Mouse (Mus musculus): ENCODE data around the gene Rasgef1a. TPM values are rescaled to one million over a fixed set of nuclear protein-coding genes. Genes with fewer than 3 reads are reported as not detected.

Gene Rasgef1a
- polyA plus RNA-seq, 1 experiment from 2014 or later, result 4.4 TPM

DNA sequence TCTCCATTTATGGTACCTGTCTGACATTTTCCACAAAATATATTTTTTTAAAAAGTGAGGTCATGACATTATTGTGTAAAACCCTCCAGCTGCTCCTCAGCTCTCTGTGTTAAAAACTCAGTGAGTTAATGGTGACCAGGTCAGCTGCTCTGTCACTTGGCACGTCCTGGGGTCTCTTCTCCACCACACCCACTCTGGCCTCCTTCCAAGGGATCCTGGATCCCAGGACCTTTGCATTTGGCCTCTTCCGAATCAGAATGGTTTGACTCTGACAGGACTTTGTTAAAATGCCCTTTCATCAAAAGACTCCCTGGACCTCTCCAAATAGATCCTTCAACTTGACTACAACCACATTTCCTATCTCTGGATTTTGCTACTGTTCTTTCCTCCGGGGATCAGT, 982 bp upstream of the Rasgef1a start:
- 50% methylated on average over 3 of the region's 3 CpGs for WGBS
- Histone ChIP-seq H3K36me3 (no peaks in the 10 kb centered on the region), H3K27ac (no peak overlapping the region), H3K4me1 (peaks cover 4% of the 10 kb centered on the region), H3K4me3 (no peak overlapping the region), H3K27me3 (peaks cover 54% of the 10 kb centered on the region), H3K4me2 (no peak overlapping the region), H3K9ac (no peak overlapping the region), H3K9me3 (no peaks in the 10 kb centered on the region)
- no peak for ATAC-seq (ENCODE audit: borderline replicate concordance, extremely low read depth, low FRiP score, low TSS enrichment)

- ATAC-seq (ENCODE audit: borderline replicate concordance, extremely low read depth, low FRiP score, low TSS enrichment), result no peak
- Histone ChIP-seq H3K4me3 (peak overlapping the region; percentile 38), H3K9me3 (no peaks in the 10 kb centered on the region), H3K27ac (no peak overlapping the region), H3K27me3 (peaks cover 48% of the 10 kb centered on the region), H3K4me1 (peaks cover 4% of the 10 kb centered on the region), H3K36me3 (no peaks in the 10 kb centered on the region), H3K4me2 (peak overlapping the region; percentile 86), H3K9ac (no peak overlapping the region)
- 11% methylated on average over 38 of the region's 38 CpGs for WGBS
Measured at GRCm38 (mm10) chr6:118011616-118012316, 528 bp downstream of the Rasgef1a start.

GRCm38 (mm10) chr6:118012317-118012700, 1.1 kb downstream of the Rasgef1a start:
- H3K36me3 ChIP-seq, result no peaks in the 10 kb centered on the region
- H3K4me1 ChIP-seq, result peaks cover 4% of the 10 kb centered on the region
- no peak for ATAC-seq (ENCODE audit: borderline replicate concordance, extremely low read depth, low FRiP score, low TSS enrichment)
- H3K27me3 ChIP-seq, result peaks cover 48% of the 10 kb centered on the region
- no peak overlapping the region for H3K9ac ChIP-seq
- no peaks in the 10 kb centered on the region for H3K9me3 ChIP-seq
- no peak overlapping the region for H3K4me3 ChIP-seq
- 73% methylated on average over 3 of the region's 3 CpGs for WGBS
- H3K27ac ChIP-seq, result no peak overlapping the region
- no peak overlapping the region for H3K4me2 ChIP-seq

DNA sequence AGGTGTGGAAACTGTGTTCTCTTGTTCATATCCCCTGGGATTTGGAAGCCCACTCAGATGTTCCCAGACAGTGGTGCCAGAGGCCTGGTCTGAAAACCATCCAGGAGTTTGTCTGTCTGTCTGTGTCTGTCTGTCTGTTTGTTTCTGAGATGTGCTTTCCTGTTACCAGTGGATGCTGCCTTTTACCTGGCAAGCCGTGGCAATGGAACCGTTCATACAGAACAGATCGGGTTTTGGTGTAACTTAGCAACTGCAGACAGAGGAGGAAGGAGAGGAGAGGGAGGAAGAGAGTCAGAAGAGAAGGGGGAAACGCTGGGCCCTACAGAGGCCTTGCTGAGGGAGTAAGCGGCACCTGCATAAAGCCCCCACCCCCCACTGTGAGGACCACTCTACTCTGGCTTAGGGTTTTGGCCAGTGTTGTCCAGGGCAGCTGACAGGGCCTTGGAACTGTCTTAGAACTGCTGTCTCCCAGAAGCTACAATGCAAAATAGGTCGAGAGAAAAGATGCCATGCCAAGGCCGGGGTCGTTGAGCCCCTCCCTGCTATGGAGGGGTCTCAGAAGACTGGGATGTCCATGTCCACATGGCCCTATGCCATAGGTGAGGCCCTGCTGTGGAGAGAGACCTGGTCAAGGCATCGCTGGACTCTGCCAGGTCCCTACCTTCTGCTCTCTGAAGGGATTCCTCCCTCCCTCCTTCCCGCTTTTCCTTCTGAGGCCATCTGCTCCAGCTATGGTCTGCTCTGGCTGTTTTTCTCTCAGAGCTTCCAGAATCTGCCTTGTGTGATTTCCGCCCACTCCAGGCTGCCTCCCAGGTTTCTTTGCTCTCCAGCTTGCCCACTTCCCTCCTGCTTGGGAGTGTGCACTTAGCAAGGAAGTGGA, 2.0 kb downstream of the Rasgef1a start:
- peaks cover 4% of the 10 kb centered on the region for H3K4me1 ChIP-seq
- H3K4me2 ChIP-seq, result no peak overlapping the region
- H3K27ac ChIP-seq, result no peak overlapping the region
- H3K4me3 ChIP-seq, result no peak overlapping the region
- no peak overlapping the region for H3K9ac ChIP-seq
- H3K27me3 ChIP-seq, result peaks cover 48% of the 10 kb centered on the region
- WGBS, result 60% methylated on average over 11 of the region's 11 CpGs
- no peaks in the 10 kb centered on the region for H3K9me3 ChIP-seq
- no peak for ATAC-seq (ENCODE audit: borderline replicate concordance, extremely low read depth, low FRiP score, low TSS enrichment)
- H3K36me3 ChIP-seq, result no peaks in the 10 kb centered on the region

GRCm38 (mm10) chr6:118014881-118015280, 3.6 kb downstream of the Rasgef1a start:
- 74% methylated on average over 4 of the region's 4 CpGs for WGBS
- H3K4me2 ChIP-seq, result no peak overlapping the region
- H3K27me3 ChIP-seq, result peaks cover 43% of the 10 kb centered on the region
- no peak overlapping the region for H3K4me3 ChIP-seq
- H3K9me3 ChIP-seq, result no peaks in the 10 kb centered on the region
- no peak overlapping the region for H3K27ac ChIP-seq
- H3K4me1 ChIP-seq, result peaks cover 4% of the 10 kb centered on the region
- no peak for ATAC-seq (ENCODE audit: borderline replicate concordance, extremely low read depth, low FRiP score, low TSS enrichment)
- H3K36me3 ChIP-seq, result no peaks in the 10 kb centered on the region
- no peak overlapping the region for H3K9ac ChIP-seq

- ATAC-seq (ENCODE audit: borderline replicate concordance, extremely low read depth, low FRiP score, low TSS enrichment), result no peak
- H3K36me3 ChIP-seq, result no peaks in the 10 kb centered on the region
- H3K4me1 ChIP-seq, result peaks cover 4% of the 10 kb centered on the region
- H3K27ac ChIP-seq, result no peak overlapping the region
- peaks cover 34% of the 10 kb centered on the region for H3K27me3 ChIP-seq
- no peaks in the 10 kb centered on the region for H3K9me3 ChIP-seq
- H3K4me3 ChIP-seq, result no peak overlapping the region
- no peak overlapping the region for H3K9ac ChIP-seq
- H3K4me2 ChIP-seq, result no peak overlapping the region
- WGBS, result 75% methylated on average over 3 of the region's 3 CpGs
Measured at GRCm38 (mm10) chr6:118015971-118016370, 4.7 kb downstream of the Rasgef1a start.

DNA sequence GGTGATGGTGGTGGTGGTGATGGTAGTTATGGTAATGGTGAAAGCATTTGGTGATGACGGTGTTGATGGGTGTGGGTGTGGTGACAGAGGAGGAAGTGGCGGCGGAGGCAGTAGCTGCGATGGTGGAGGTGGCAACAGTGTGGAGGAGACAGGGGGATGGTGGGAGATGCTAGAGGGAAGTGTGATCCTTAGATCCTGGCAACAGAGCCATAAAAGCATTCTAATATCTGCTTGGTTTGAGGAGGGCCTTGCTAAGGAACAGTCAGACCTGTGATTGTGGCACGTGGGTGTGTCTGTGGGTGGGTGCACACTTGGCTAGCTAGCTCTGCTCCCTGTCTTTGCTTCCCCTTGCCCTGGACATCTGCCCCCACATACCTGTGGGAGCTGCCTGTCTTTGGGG, 7.4 kb downstream of the Rasgef1a start:
- H3K4me3 ChIP-seq, result no peak overlapping the region
- H3K4me2 ChIP-seq, result no peak overlapping the region
- H3K4me1 ChIP-seq, result no peaks in the 10 kb centered on the region
- peaks cover 7% of the 10 kb centered on the region for H3K27me3 ChIP-seq
- 31% methylated on average over 5 of the region's 5 CpGs for WGBS
- H3K9ac ChIP-seq, result no peak overlapping the region
- no peaks in the 10 kb centered on the region for H3K36me3 ChIP-seq
- no peak overlapping the region for H3K27ac ChIP-seq
- no peaks in the 10 kb centered on the region for H3K9me3 ChIP-seq
- ATAC-seq (ENCODE audit: borderline replicate concordance, extremely low read depth, low FRiP score, low TSS enrichment), result no peak

GRCm38 (mm10) chr6:118019569-118019968, 8.3 kb downstream of the Rasgef1a start:
- no peak overlapping the region for H3K27ac ChIP-seq
- 30% methylated on average over 7 of the region's 7 CpGs for WGBS
- no peak overlapping the region for H3K9ac ChIP-seq
- no peak overlapping the region for H3K4me3 ChIP-seq
- H3K36me3 ChIP-seq, result no peaks in the 10 kb centered on the region
- no peaks in the 10 kb centered on the region for H3K9me3 ChIP-seq
- H3K4me1 ChIP-seq, result no peaks in the 10 kb centered on the region
- H3K27me3 ChIP-seq, result no peaks in the 10 kb centered on the region; the same call in 1 of the 2 replicates
- ATAC-seq (ENCODE audit: borderline replicate concordance, extremely low read depth, low FRiP score, low TSS enrichment), result no peak
- H3K4me2 ChIP-seq, result no peak overlapping the region

DNA sequence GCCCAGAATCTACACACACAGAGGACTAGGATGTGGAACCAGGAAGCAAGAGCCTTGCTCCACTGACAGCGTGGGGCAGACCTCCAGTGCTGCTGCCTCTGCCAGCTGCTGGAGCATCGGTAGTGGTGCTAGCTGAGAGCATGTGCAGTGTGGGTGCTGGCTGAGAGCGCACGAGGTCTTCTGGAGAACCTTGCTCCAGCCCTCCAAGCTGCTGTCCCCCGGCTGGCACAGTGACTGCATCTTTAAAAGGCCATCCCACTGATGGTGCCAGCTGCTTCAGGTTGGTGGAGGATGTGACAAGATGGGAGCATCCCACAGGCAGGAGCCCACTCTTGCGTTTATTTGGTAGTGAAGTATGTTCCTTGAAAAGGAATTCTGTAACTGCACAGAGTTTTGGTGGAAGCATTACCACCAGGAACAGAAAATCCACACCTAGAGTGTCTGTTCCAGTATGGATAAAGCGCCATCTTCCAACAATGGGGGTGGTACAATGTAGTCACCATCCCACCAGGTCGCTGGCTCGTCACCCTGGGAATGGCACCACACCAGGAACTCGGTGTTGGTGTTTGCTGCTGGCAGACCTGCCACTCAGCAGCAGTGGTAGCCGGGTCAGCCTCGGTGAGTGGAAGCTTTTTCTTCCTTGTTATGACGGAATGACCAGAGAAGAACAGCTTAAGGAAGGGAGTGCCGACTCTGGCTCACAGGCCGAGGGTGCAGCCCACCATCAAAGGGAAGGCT, 11.8 kb downstream of the Rasgef1a start:
- no peak for ATAC-seq (ENCODE audit: borderline replicate concordance, extremely low read depth, low FRiP score, low TSS enrichment)
- Histone ChIP-seq H3K36me3 (no peaks in the 10 kb centered on the region), H3K4me1 (no peaks in the 10 kb centered on the region), H3K27me3 (no peaks in the 10 kb centered on the region; the same call in 1 of the 2 replicates), H3K27ac (no peak overlapping the region), H3K9ac (no peak overlapping the region), H3K4me3 (no peak overlapping the region), H3K9me3 (no peaks in the 10 kb centered on the region), H3K4me2 (no peak overlapping the region)
- WGBS, result 57% methylated on average over 15 of the region's 15 CpGs

DNA sequence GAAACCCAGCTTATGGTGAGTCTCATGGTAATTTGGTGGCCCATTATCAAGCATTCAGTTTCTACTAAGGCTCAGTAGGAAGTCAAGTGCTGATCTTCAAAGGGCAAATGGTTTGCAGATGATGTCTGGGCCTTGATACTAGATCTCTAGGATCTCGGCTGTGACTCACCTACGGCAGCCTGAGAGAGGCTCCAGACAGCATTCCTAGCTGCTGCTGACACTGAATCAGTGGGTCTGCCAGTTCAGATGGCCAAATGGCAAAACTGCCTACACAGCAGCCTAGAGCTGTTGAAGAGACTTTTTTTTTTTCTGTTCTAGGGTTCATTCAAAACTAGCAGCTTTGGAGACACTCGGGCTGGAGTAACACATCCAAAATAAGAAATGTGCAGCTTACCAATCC, 15.8 kb downstream of the Rasgef1a start:
- Histone ChIP-seq H3K27me3 (no peaks in the 10 kb centered on the region), H3K27ac (no peak overlapping the region), H3K9me3 (no peaks in the 10 kb centered on the region), H3K4me3 (no peak overlapping the region), H3K4me2 (no peak overlapping the region), H3K36me3 (no peaks in the 10 kb centered on the region), H3K9ac (no peak overlapping the region), H3K4me1 (no peaks in the 10 kb centered on the region)
- WGBS, result 81% methylated on average over 3 of the region's 3 CpGs
- no peak for ATAC-seq (ENCODE audit: borderline replicate concordance, extremely low read depth, low FRiP score, low TSS enrichment)

GRCm38 (mm10) chr6:118031467-118031866, 20.2 kb downstream of the Rasgef1a start:
- Histone ChIP-seq H3K27me3 (no peaks in the 10 kb centered on the region), H3K4me3 (no peak overlapping the region), H3K9ac (no peak overlapping the region), H3K4me1 (peaks cover 4% of the 10 kb centered on the region), H3K9me3 (no peaks in the 10 kb centered on the region), H3K27ac (no peak overlapping the region), H3K36me3 (no peaks in the 10 kb centered on the region), H3K4me2 (no peak overlapping the region)
- no peak for ATAC-seq (ENCODE audit: borderline replicate concordance, extremely low read depth, low FRiP score, low TSS enrichment)
- whole genome bisulfite sequencing, result 0% methylated on average over 1 of the region's 1 CpGs

DNA sequence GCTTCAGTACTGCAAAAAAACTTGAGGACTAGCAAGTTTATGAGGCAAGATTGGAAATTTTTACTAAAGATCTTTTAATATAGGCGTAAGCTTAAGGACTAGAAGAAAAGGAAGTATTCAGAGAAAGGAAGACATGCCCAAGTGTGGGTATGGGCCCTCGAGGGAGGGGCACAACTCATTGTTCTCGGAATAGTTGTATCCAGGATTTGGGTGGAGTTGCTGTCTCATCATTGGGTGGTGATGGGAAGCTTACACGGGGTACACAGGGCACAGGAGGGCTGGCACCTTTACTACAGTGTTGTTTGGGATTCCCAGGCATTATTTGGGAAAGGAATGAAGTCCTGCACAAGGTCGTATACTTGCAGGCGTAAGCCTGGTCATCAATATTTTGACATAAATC, 24.4 kb downstream of the Rasgef1a start:
- Histone ChIP-seq H3K36me3 (no peaks in the 10 kb centered on the region), H3K27me3 (no peaks in the 10 kb centered on the region), H3K9ac (no peak overlapping the region), H3K4me2 (no peak overlapping the region), H3K9me3 (no peaks in the 10 kb centered on the region), H3K27ac (0 out of 2 replicates have a peak overlapping the region, but pooled peaks have one; percentile 51), H3K4me3 (no peak overlapping the region), H3K4me1 (peaks cover 10% of the 10 kb centered on the region)
- WGBS, result 66% methylated on average over 6 of the region's 6 CpGs
- ATAC-seq (ENCODE audit: borderline replicate concordance, extremely low read depth, low FRiP score, low TSS enrichment), result no peak

Data from lung, embryonic 15.5 days (tissue).